Mouse (Mus musculus): ENCODE data around the gene Cass4. TPM values are rescaled to one million over a fixed set of nuclear protein-coding genes. Genes with fewer than 3 reads are reported as not detected.
A peak's percentile ranks its signal among the peaks of the same experiment; 100 is the strongest.

Gene Cass4
- total and polyA plus RNA-seq, 3 experiments: 0.16 to 0.87 TPM; not detected in 1

GRCm38 (mm10) chr2:172433746-172434145 is 40.2 kb downstream of the Cass4 start:
- ATAC-seq (ENCODE audit: extremely low read depth, insufficient number of reproducible peaks, low FRiP score, poor library complexity, severe bottlenecking) (no peak), DNase-seq (ENCODE audit: low spot score) (no peak)
- TF ChIP-seq CTCF (IDR thresholded peaks at IDR 0.05; ENCODE audit: low read depth, low read length) (no peak), TAL1 (conservative IDR thresholded peaks at IDR 0.05; ENCODE audit: low read depth, low read length) (no peak), GATA1 (IDR thresholded peaks at IDR 0.05; ENCODE audit: borderline replicate concordance, low read length) (no peak), GATA2 (IDR thresholded peaks at IDR 0.05; ENCODE audit: borderline replicate concordance, low read depth, low read length) (no peak), POLR2AphosphoS5 (IDR thresholded peaks at IDR 0.05; ENCODE audit: insufficient replicate concordance, low read depth, low read length) (no peak)
- Histone ChIP-seq H3K36me3 (replicated peaks) (no peaks in the 10 kb centered on the region), H3K9me3 (replicated peaks) (no peaks in the 10 kb centered on the region), H3K27me3 (ENCODE audit: insufficient read depth, low read length) (peaks cover 14% of the 10 kb centered on the region), H3K4me1 (ENCODE audit: insufficient read depth, low read depth, low read length) (no peaks in the 10 kb centered on the region; the same call in 1 of the 2 replicates), H3K4me3 (ENCODE audit: low read depth, low read length) (no peak overlapping the region)

DNA sequence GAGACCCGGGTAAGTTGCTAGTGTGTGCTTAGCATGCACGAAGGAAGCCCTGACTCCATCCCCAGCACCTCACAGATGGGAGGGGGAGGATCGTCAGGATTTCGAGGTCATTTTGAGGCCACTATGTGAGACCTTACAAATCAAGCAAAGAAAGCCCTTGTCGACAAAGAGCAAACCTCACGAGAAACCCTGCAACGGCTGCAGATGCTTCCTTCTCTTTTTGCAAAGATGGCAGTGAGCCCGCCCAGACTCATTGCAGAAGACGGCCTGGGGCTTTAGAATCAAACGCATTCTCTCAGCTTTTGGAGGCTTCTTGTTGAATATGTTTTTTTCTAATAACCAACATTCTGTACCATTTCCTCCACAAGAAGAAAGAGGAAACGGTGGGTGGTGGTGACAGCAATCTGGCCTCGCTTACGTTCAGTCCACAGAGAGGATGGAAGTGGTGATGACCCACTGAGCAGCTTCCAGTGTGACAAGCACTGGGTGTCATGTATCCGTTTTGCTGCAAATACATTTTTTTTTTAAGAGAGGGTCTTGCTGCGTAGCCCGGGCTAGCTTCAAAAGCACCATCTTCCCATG is 43.9 kb downstream of the Cass4 start:
- peaks cover 2% of the 10 kb centered on the region; the same call in 1 of the 2 replicates for H3K27me3 ChIP-seq (ENCODE audit: insufficient read depth, low read length)
- TF ChIP-seq GATA2 (IDR thresholded peaks at IDR 0.05; ENCODE audit: borderline replicate concordance, low read depth, low read length) (no peak), TAL1 (conservative IDR thresholded peaks at IDR 0.05; ENCODE audit: low read depth, low read length) (no peak), GATA1 (IDR thresholded peaks at IDR 0.05; ENCODE audit: borderline replicate concordance, low read length) (no peak), POLR2AphosphoS5 (IDR thresholded peaks at IDR 0.05; ENCODE audit: insufficient replicate concordance, low read depth, low read length) (no peak), CTCF (IDR thresholded peaks at IDR 0.05; ENCODE audit: low read depth, low read length) (no peak)
- DNase-seq (ENCODE audit: low spot score) (no peak), ATAC-seq (ENCODE audit: extremely low read depth, insufficient number of reproducible peaks, low FRiP score, poor library complexity, severe bottlenecking) (no peak)
- no peak overlapping the region for H3K4me3 ChIP-seq (ENCODE audit: low read depth, low read length)
- peaks cover 11% of the 10 kb centered on the region for H3K36me3 ChIP-seq (replicated peaks)
- H3K4me1 ChIP-seq (ENCODE audit: insufficient read depth, low read depth, low read length): peaks cover 20% of the 10 kb centered on the region
- H3K9me3 ChIP-seq (replicated peaks): no peaks in the 10 kb centered on the region

GRCm38 (mm10) chr2:172439843-172440639 is 46.4 kb downstream of the Cass4 start, which contains the start of gene Rtf2:
Gene Rtf2, plus strand, starts transcription at chr2:172440556.
- no peaks in the 10 kb centered on the region; the same call in 1 of the 2 replicates for H3K27me3 ChIP-seq (ENCODE audit: insufficient read depth, low read length)
- peak; percentile 98 for DNase-seq (ENCODE audit: low spot score)
- H3K4me3 ChIP-seq (ENCODE audit: low read depth, low read length): peak within 1 kb of the TSS; percentile 82
- H3K36me3 ChIP-seq (replicated peaks): peaks cover 35% of the 10 kb centered on the region
- TF ChIP-seq POLR2AphosphoS5 (IDR thresholded peaks at IDR 0.05; ENCODE audit: insufficient replicate concordance, low read depth, low read length): no peak
- TF ChIP-seq GATA2 (IDR thresholded peaks at IDR 0.05; ENCODE audit: borderline replicate concordance, low read depth, low read length): no peak
- TF ChIP-seq CTCF (IDR thresholded peaks at IDR 0.05; ENCODE audit: low read depth, low read length): no peak
- no peak for TF ChIP-seq TAL1 (conservative IDR thresholded peaks at IDR 0.05; ENCODE audit: low read depth, low read length)
- no peak for TF ChIP-seq GATA1 (IDR thresholded peaks at IDR 0.05; ENCODE audit: borderline replicate concordance, low read length)
- H3K4me1 ChIP-seq (ENCODE audit: insufficient read depth, low read depth, low read length): peaks cover 22% of the 10 kb centered on the region
- H3K9me3 ChIP-seq (replicated peaks): no peaks in the 10 kb centered on the region
- peak; percentile 98 for ATAC-seq (ENCODE audit: extremely low read depth, insufficient number of reproducible peaks, low FRiP score, poor library complexity, severe bottlenecking)

DNA sequence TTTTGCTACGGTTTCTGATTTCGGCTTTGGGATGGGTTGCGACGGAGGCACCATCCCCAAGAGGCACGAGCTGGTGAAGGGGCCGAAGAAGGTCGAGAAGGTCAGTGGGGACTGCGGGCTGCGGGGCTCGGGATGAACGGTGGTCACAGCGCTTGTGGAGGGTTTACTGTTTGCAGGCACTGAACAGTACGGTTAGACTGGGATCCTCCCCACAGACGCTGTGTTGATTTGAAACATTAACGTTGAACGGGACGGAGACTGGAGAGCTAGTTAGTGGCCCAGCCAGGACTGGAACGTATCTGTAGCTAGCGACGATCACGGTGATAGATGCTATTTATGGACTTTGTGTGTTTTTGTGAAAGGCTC is 47.0 kb downstream of the Cass4 start:
- H3K9me3 ChIP-seq (replicated peaks): no peaks in the 10 kb centered on the region
- peaks cover 40% of the 10 kb centered on the region for H3K36me3 ChIP-seq (replicated peaks)
- peaks cover 22% of the 10 kb centered on the region for H3K4me1 ChIP-seq (ENCODE audit: insufficient read depth, low read depth, low read length)
- TF ChIP-seq GATA1 (IDR thresholded peaks at IDR 0.05; ENCODE audit: borderline replicate concordance, low read length): no peak
- TF ChIP-seq POLR2AphosphoS5 (IDR thresholded peaks at IDR 0.05; ENCODE audit: insufficient replicate concordance, low read depth, low read length): no peak
- TF ChIP-seq TAL1 (conservative IDR thresholded peaks at IDR 0.05; ENCODE audit: low read depth, low read length): no peak
- TF ChIP-seq GATA2 (IDR thresholded peaks at IDR 0.05; ENCODE audit: borderline replicate concordance, low read depth, low read length): no peak
- TF ChIP-seq CTCF (IDR thresholded peaks at IDR 0.05; ENCODE audit: low read depth, low read length): no peak
- DNase-seq (ENCODE audit: low spot score) (no peak), ATAC-seq (ENCODE audit: extremely low read depth, insufficient number of reproducible peaks, low FRiP score, poor library complexity, severe bottlenecking) (no peak)
- peak overlapping the region; percentile 82 for H3K4me3 ChIP-seq (ENCODE audit: low read depth, low read length)
- H3K27me3 ChIP-seq (ENCODE audit: insufficient read depth, low read length): no peaks in the 10 kb centered on the region

- Histone ChIP-seq H3K4me3 (ENCODE audit: low read depth, low read length) (peak overlapping the region; percentile 82), H3K4me1 (ENCODE audit: insufficient read depth, low read depth, low read length) (peaks cover 22% of the 10 kb centered on the region), H3K27me3 (ENCODE audit: insufficient read depth, low read length) (no peaks in the 10 kb centered on the region), H3K36me3 (replicated peaks) (peaks cover 45% of the 10 kb centered on the region), H3K9me3 (replicated peaks) (no peaks in the 10 kb centered on the region)
- DNase-seq (ENCODE audit: low spot score): peak; percentile 59
- no peak for TF ChIP-seq TAL1 (conservative IDR thresholded peaks at IDR 0.05; ENCODE audit: low read depth, low read length)
- no peak for TF ChIP-seq POLR2AphosphoS5 (IDR thresholded peaks at IDR 0.05; ENCODE audit: insufficient replicate concordance, low read depth, low read length)
- no peak for TF ChIP-seq CTCF (IDR thresholded peaks at IDR 0.05; ENCODE audit: low read depth, low read length)
- ATAC-seq (ENCODE audit: extremely low read depth, insufficient number of reproducible peaks, low FRiP score, poor library complexity, severe bottlenecking): peak; percentile 41; the same call in 1 of the 2 replicates
These were observed 47.6 kb downstream of the Cass4 start for GRCm38 (mm10) chr2:172441176-172441575.

- TF ChIP-seq CTCF (IDR thresholded peaks at IDR 0.05; ENCODE audit: low read depth, low read length) (no peak), POLR2AphosphoS5 (IDR thresholded peaks at IDR 0.05; ENCODE audit: insufficient replicate concordance, low read depth, low read length) (no peak), GATA2 (IDR thresholded peaks at IDR 0.05; ENCODE audit: borderline replicate concordance, low read depth, low read length) (no peak), TAL1 (conservative IDR thresholded peaks at IDR 0.05; ENCODE audit: low read depth, low read length) (no peak), GATA1 (IDR thresholded peaks at IDR 0.05; ENCODE audit: borderline replicate concordance, low read length) (no peak)
- no peaks in the 10 kb centered on the region for H3K27me3 ChIP-seq (ENCODE audit: insufficient read depth, low read length)
- H3K9me3 ChIP-seq (replicated peaks): no peaks in the 10 kb centered on the region
- no peak overlapping the region for H3K4me3 ChIP-seq (ENCODE audit: low read depth, low read length)
- ATAC-seq (ENCODE audit: extremely low read depth, insufficient number of reproducible peaks, low FRiP score, poor library complexity, severe bottlenecking): no peak
- H3K36me3 ChIP-seq (replicated peaks): peaks cover 90% of the 10 kb centered on the region
- no peak for DNase-seq (ENCODE audit: low spot score)
- peaks cover 15% of the 10 kb centered on the region for H3K4me1 ChIP-seq (ENCODE audit: insufficient read depth, low read depth, low read length)
These were observed 52.0 kb downstream of the Cass4 start for GRCm38 (mm10) chr2:172445617-172446016.

Data from G1E (cell line).